Mouse (Mus musculus): ENCODE data around the gene Irf3. TPM values are rescaled to one million over a fixed set of nuclear protein-coding genes. Genes with fewer than 3 reads are reported as not detected.
"Not testable (repeated sequence)": the region's sequence is repeated elsewhere in the genome, so short reads cannot be mapped to it uniquely, and the experiment has no call there.

Gene Irf3
- total RNA-seq, 2 experiments from 2014 or later = 33.8 to 46.5 TPM

- DNase-seq (ENCODE audit: low spot score in 2 of 2) = no peak
Observed at GRCm38 (mm10) chr7:45006503-45006902, 9.1 kb downstream of the Irf3 start.

- no peak for DNase-seq (ENCODE audit: low spot score in 2 of 2)
Observed at GRCm38 (mm10) chr7:45007141-45007540, 9.7 kb downstream of the Irf3 start.

- no peak for DNase-seq (ENCODE audit: low spot score in 2 of 2)
Observed at GRCm38 (mm10) chr7:45007846-45008245, 10.4 kb downstream of the Irf3 start.

GRCm38 (mm10) chr7:45008411-45008810 lies 11.0 kb downstream of the Irf3 start:
- DNase-seq (ENCODE audit: low spot score in 2 of 2) = no peak

GRCm38 (mm10) chr7:45012011-45012410 lies 14.6 kb downstream of the Irf3 start:
- no peak for DNase-seq (ENCODE audit: low spot score in 2 of 2)

- DNase-seq (ENCODE audit: low spot score in 2 of 2) = no peak
Observed at GRCm38 (mm10) chr7:45012824-45013223, 15.4 kb downstream of the Irf3 start.

GRCm38 (mm10) chr7:45013366-45014095 lies 16.1 kb downstream of the Irf3 start:
- no peak for DNase-seq (ENCODE audit: low spot score in 2 of 2)

GRCm38 (mm10) chr7:45014096-45014451 lies 16.6 kb downstream of the Irf3 start:
- no peak for DNase-seq (ENCODE audit: low spot score in 2 of 2)

GRCm38 (mm10) chr7:45015344-45015956 lies 18.0 kb downstream of the Irf3 start:
- DNase-seq (ENCODE audit: low spot score in 2 of 2) = no peak

GRCm38 (mm10) chr7:45015957-45016612 lies 18.6 kb downstream of the Irf3 start, which contains the start of gene Scaf1:
TSS of gene Scaf1 (minus strand) at chr7:45016363.
- peak; percentile 99 to 100 for DNase-seq (ENCODE audit: low spot score in 2 of 2)

GRCm38 (mm10) chr7:45016761-45017160 lies 19.3 kb downstream of the Irf3 start:
- no peak for DNase-seq (ENCODE audit: low spot score in 2 of 2)

- DNase-seq (ENCODE audit: low spot score in 2 of 2) = peak; percentile 68 to 93
Observed at GRCm38 (mm10) chr7:45017242-45018061, 20.0 kb downstream of the Irf3 start, which contains the start of gene Rras. TSS of gene Rras (plus strand) at chr7:45017961.

- no peak for DNase-seq (ENCODE audit: low spot score in 2 of 2)
Observed at GRCm38 (mm10) chr7:45019031-45019571, 21.7 kb downstream of the Irf3 start.

GRCm38 (mm10) chr7:45020225-45020624 lies 22.8 kb downstream of the Irf3 start:
- DNase-seq (ENCODE audit: low spot score in 2 of 2) = no peak

GRCm38 (mm10) chr7:45023711-45024110 lies 26.3 kb downstream of the Irf3 start:
- not testable (repeated sequence) for DNase-seq (ENCODE audit: low spot score in 2 of 2)

- DNase-seq (ENCODE audit: low spot score in 2 of 2) = no peak
Observed at GRCm38 (mm10) chr7:45024281-45025248, 27.1 kb downstream of the Irf3 start.

- DNase-seq (ENCODE audit: low spot score in 2 of 2) = peak in 1 of 2 experiments; percentile 35
Observed at GRCm38 (mm10) chr7:45025601-45026220, 28.3 kb downstream of the Irf3 start.

GRCm38 (mm10) chr7:45026256-45026655 lies 28.8 kb downstream of the Irf3 start:
- DNase-seq (ENCODE audit: low spot score in 2 of 2) = no peak

- no peak for DNase-seq (ENCODE audit: low spot score in 2 of 2)
Observed at GRCm38 (mm10) chr7:45027761-45028160, 30.3 kb downstream of the Irf3 start.
